Mouse (Mus musculus): Measurements from ENCODE around the gene Gm18336. TPM values are rescaled to one million over a fixed set of nuclear protein-coding genes. Genes with fewer than 3 reads are reported as not detected.
"Not testable (repeated sequence)": the region's sequence is repeated elsewhere in the genome, so short reads cannot be mapped to it uniquely, and the experiment has no call there.

The Gm18336 gene
- not detected for total RNA-seq (2021)
- long read RNA-seq, experiment 1: 0 reads
- long read RNA-seq, experiment 2: 0 reads

- not testable (repeated sequence) for DNase-seq
Measured at GRCm38 (mm10) chrX:73398636-73399035, at the start of gene Gm18336. TSS of gene Gm18336 (minus strand) at chrX:73398736.

GRCm38 (mm10) chrX:73441428-73441827 is 42.9 kb upstream of the Gm18336 start:
- no peak for DNase-seq

- no peak for DNase-seq
Measured at GRCm38 (mm10) chrX:73435252-73435651, 36.7 kb upstream of the Gm18336 start, which contains the start of gene Trex2. TSS of gene Trex2 (minus strand) at chrX:73435344.

GRCm38 (mm10) chrX:73432850-73433249 is 34.3 kb upstream of the Gm18336 start:
- no peak for DNase-seq

- DNase-seq: no peak
Measured at GRCm38 (mm10) chrX:73430036-73430435, 31.5 kb upstream of the Gm18336 start.

GRCm38 (mm10) chrX:73412767-73413166 is 14.2 kb upstream of the Gm18336 start:
- DNase-seq: no peak

- DNase-seq: no peak
Measured at GRCm38 (mm10) chrX:73410880-73411517, 12.5 kb upstream of the Gm18336 start, which contains the start of gene Zfp92. TSS of gene Zfp92 (plus strand) at chrX:73411096.

- DNase-seq: no peak
Measured at GRCm38 (mm10) chrX:73401616-73402015, 3.1 kb upstream of the Gm18336 start.

GRCm38 (mm10) chrX:73400951-73401350 is 2.4 kb upstream of the Gm18336 start:
- no peak for DNase-seq

GRCm38 (mm10) chrX:73396446-73396845 is 2.1 kb downstream of the Gm18336 start:
- DNase-seq: no peak

GRCm38 (mm10) chrX:73391481-73391880 is 7.1 kb downstream of the Gm18336 start:
- DNase-seq: no peak

- DNase-seq: no peak
Measured at GRCm38 (mm10) chrX:73384924-73385323, 13.6 kb downstream of the Gm18336 start.

- no peak for DNase-seq
Measured at GRCm38 (mm10) chrX:73384419-73384818, 14.1 kb downstream of the Gm18336 start.

GRCm38 (mm10) chrX:73363291-73363690 is 35.2 kb downstream of the Gm18336 start:
- DNase-seq: no peak

- no peak for DNase-seq
Measured at GRCm38 (mm10) chrX:73356719-73357118, 41.8 kb downstream of the Gm18336 start.

GRCm38 (mm10) chrX:73356163-73356562 is 42.4 kb downstream of the Gm18336 start:
- no peak for DNase-seq

Other genes starting within 250 kb of the Gm18336 start
- not detected for gene Xlr5b, start 249.9 kb downstream of the Gm18336 start, total RNA-seq (2021)
- not detected for gene DXBay18, start 249.3 kb downstream of the Gm18336 start, total RNA-seq (2021)
- gene Spin2d, start 221.7 kb downstream of the Gm18336 start, total RNA-seq (2021): not detected
- 1 to 10 TPM; 6.6 to 8.4 TPM for gene Xlr3b, start 206.5 kb downstream of the Gm18336 start, total RNA-seq (2021)
- not detected for gene Xlr4b, start 184.4 kb downstream of the Gm18336 start, total RNA-seq (2021)
- gene F8a, start 170.4 kb downstream of the Gm18336 start, total RNA-seq (2021): 1 to 10 TPM; 7.5 to 8.2 TPM
- under 1 TPM in 1 of 2 experiments, not detected in 1; 0.80 TPM for gene Xlr4c, start 155.6 kb downstream of the Gm18336 start, total RNA-seq (2021)
- under 1 TPM; 0.38 to 0.45 TPM for gene Xlr3c, start 133.3 kb downstream of the Gm18336 start, total RNA-seq (2021)
- gene Xlr5a, start 105.8 kb downstream of the Gm18336 start, total RNA-seq (2021): not detected
- gene Xlr5c, start 105.8 kb downstream of the Gm18336 start, total RNA-seq (2021): not detected
- not detected for gene Gm45015, start 61.9 kb downstream of the Gm18336 start, total RNA-seq (2021)
- gene Zfp275, start 56.1 kb downstream of the Gm18336 start, total RNA-seq (2021): 10 to 100 TPM in 1 of 2 experiments, 1 to 10 TPM in 1; 8.5 to 12.8 TPM
- under 1 TPM in 1 of 2 experiments, not detected in 1; 0.05 TPM for gene Zfp92, start 12.4 kb upstream of the Gm18336 start, total RNA-seq (2021)
- gene Trex2, start 36.6 kb upstream of the Gm18336 start, total RNA-seq (2021): not detected
- 10 to 100 TPM; 21.2 to 25.1 TPM for gene Haus7, start 60.3 kb upstream of the Gm18336 start, total RNA-seq (2021)
- 100 to 1,000 TPM; 303 to 408 TPM for gene Bgn, start 84.9 kb upstream of the Gm18336 start, total RNA-seq (2021)
- 1 to 10 TPM; 7.8 to 8.4 TPM for gene Atp2b3, start 104.3 kb upstream of the Gm18336 start, total RNA-seq (2021)
- under 1 TPM; 0.09 to 0.11 TPM for gene Dusp9, start 240.7 kb upstream of the Gm18336 start, total RNA-seq (2021)